Mouse (Mus musculus) spleen, postnatal 36 days (tissue): ENCODE measurements around the gene Nmrk1.
A peak's percentile ranks its signal among the peaks of the same experiment; 100 is the strongest.

Source experiments
- DNase-seq, 2 experiments: peaks; one replicate each; pipeline ENCODE4 v3.0.0; 2022; ENCODE audit warnings: low spot score in 2 of 2, mixed read lengths in 1 of 2

The Nmrk1 gene

GRCm38 (mm10) chr19:18652592-18652991 is 20.8 kb downstream of the Nmrk1 start:
- DNase-seq = no peak

GRCm38 (mm10) chr19:18653058-18653457 is 21.3 kb downstream of the Nmrk1 start:
- DNase-seq = no peak

- DNase-seq = no peak
Measured at GRCm38 (mm10) chr19:18654330-18654729, 22.6 kb downstream of the Nmrk1 start.

- DNase-seq = no peak
Measured at GRCm38 (mm10) chr19:18654984-18655383, 23.2 kb downstream of the Nmrk1 start.

- DNase-seq = no peak
Measured at GRCm38 (mm10) chr19:18655999-18656398, 24.2 kb downstream of the Nmrk1 start.

- no peak for DNase-seq
Measured at GRCm38 (mm10) chr19:18658473-18658872, 26.7 kb downstream of the Nmrk1 start.

GRCm38 (mm10) chr19:18659349-18659748 is 27.6 kb downstream of the Nmrk1 start:
- DNase-seq = no peak

GRCm38 (mm10) chr19:18660466-18660865 is 28.7 kb downstream of the Nmrk1 start:
- DNase-seq = no peak

- no peak for DNase-seq
Measured at GRCm38 (mm10) chr19:18661683-18662082, 29.9 kb downstream of the Nmrk1 start.

- peak in 1 of 2 experiments; percentile 23 for DNase-seq
Measured at GRCm38 (mm10) chr19:18663904-18664303, 32.2 kb downstream of the Nmrk1 start.

- DNase-seq = no peak
Measured at GRCm38 (mm10) chr19:18666966-18667365, 35.2 kb downstream of the Nmrk1 start.

- no peak for DNase-seq
Measured at GRCm38 (mm10) chr19:18669551-18669950, 37.8 kb downstream of the Nmrk1 start.

GRCm38 (mm10) chr19:18670608-18671007 is 38.9 kb downstream of the Nmrk1 start, which contains the start of gene Carnmt1:
Carnmt1 (plus strand) TSS chr19:18670764.
- peak; percentile 99 for DNase-seq

GRCm38 (mm10) chr19:18671056-18671741 is 39.4 kb downstream of the Nmrk1 start:
- DNase-seq = peak; percentile 42 to 44

GRCm38 (mm10) chr19:18672498-18672897 is 40.7 kb downstream of the Nmrk1 start:
- no peak for DNase-seq

- no peak for DNase-seq
Measured at GRCm38 (mm10) chr19:18673116-18673515, 41.4 kb downstream of the Nmrk1 start.

GRCm38 (mm10) chr19:18682142-18682541 is 50.4 kb downstream of the Nmrk1 start:
- DNase-seq = no peak

GRCm38 (mm10) chr19:18687556-18687955 is 55.8 kb downstream of the Nmrk1 start:
- peak; percentile 35 to 48 for DNase-seq

- DNase-seq = peak in 1 of 2 experiments; percentile 23
Measured at GRCm38 (mm10) chr19:18692176-18692575, 60.4 kb downstream of the Nmrk1 start.

GRCm38 (mm10) chr19:18692768-18693167 is 61.0 kb downstream of the Nmrk1 start:
- no peak for DNase-seq

GRCm38 (mm10) chr19:18695116-18695515 is 63.4 kb downstream of the Nmrk1 start:
- DNase-seq = no peak

- no peak for DNase-seq
Measured at GRCm38 (mm10) chr19:18695552-18695951, 63.8 kb downstream of the Nmrk1 start.
